Mouse (Mus musculus): ENCODE results near the gene Ccl26. TPM values are rescaled to one million over a fixed set of nuclear protein-coding genes. Genes with fewer than 3 reads are reported as not detected.
A peak's percentile ranks its signal among the peaks of the same experiment; 100 is the strongest.

Ccl26 gene
- polyA plus RNA-seq, 1 experiment from 2014 or later = not detected

DNA sequence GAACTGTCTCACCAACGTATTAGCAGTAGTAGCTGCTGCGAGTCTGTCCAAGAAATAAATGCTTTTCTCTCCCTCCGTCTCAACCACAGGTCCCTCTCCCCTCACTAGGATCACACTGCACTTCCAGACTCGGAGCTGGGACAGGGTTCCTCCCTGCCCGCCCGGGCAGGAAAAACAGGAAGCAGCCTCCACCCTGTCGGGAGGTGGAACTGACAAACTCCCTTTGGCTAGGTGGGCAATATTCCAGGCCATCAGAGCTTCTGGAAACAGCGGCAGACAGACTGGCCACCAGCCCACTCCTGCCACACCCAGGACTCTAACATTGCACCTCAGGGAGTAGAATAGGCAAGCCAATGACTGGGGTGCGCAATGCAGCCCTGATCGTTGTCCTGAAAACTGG lies 29.9 kb downstream of the Ccl26 start:
- no peaks in the 10 kb centered on the region for H3K36me3 ChIP-seq
- WGBS = 75% methylated on average over 10 of the region's 10 CpGs
- no peak overlapping the region for H3K4me2 ChIP-seq
- H3K4me3 ChIP-seq = no peak overlapping the region
- H3K4me1 ChIP-seq (replicated peaks) = no peaks in the 10 kb centered on the region
- H3K27me3 ChIP-seq = no peaks in the 10 kb centered on the region
- H3K9ac ChIP-seq = no peak overlapping the region
- no peak for ATAC-seq (ENCODE audit: low FRiP score, low read depth)
- no peak overlapping the region for H3K27ac ChIP-seq (replicated peaks)
- H3K9me3 ChIP-seq = no peaks in the 10 kb centered on the region

DNA sequence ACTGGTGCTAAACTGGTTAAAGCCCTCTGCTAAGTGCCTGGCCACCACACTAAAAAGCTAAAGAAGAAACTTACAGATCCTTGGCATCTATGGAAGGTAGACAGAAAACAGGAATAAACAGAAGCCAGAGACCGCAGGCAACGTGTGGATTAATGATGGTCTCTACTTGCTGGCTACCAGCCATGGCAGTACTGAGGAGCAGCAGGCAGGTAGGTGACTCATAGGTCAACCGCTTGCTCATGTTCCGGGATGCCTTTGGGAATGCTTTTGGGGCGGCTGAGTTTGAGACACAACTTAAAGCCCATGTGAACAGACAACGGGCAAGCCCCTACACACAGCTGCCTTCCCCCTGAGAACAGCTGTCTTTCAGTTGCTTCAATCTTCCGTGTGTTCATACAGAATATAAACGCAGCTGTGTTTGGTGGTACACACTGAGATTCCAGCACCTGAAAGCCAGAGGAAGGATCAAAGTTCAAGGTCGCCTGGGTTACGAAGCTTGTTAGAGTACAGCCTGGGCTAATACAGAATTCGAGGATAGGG lies 32.0 kb downstream of the Ccl26 start:
- Histone ChIP-seq H3K27ac (replicated peaks) (no peak overlapping the region), H3K4me2 (no peak overlapping the region), H3K9ac (no peak overlapping the region), H3K36me3 (no peaks in the 10 kb centered on the region), H3K9me3 (no peaks in the 10 kb centered on the region), H3K27me3 (no peaks in the 10 kb centered on the region), H3K4me1 (replicated peaks) (no peaks in the 10 kb centered on the region), H3K4me3 (no peak overlapping the region)
- 88% methylated on average over 11 of the region's 11 CpGs for WGBS
- no peak for ATAC-seq (ENCODE audit: low FRiP score, low read depth)

DNA sequence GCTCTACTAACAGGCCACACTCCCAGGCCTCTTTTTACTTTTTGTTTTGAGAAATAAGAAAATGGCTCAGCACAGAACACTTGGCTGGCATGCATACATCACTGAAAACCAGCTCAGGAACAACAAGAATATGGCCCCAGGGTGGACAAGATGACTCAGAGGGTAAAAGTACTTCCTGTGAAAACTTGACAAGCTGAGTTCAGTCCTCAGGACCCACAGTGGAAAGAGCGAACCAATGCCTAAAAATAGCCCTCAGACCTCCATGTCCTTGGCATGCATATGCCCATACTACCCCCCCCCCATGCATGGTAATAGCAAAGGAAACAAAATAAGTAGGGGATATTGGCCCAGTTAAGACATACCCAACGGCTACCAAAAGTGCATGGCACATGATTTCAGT lies 33.4 kb downstream of the Ccl26 start:
- H3K9me3 ChIP-seq = no peaks in the 10 kb centered on the region
- H3K4me1 ChIP-seq (replicated peaks) = peaks cover 5% of the 10 kb centered on the region; the same call in 1 of the 2 replicates
- ATAC-seq (ENCODE audit: low FRiP score, low read depth) = no peak
- no peak overlapping the region for H3K4me2 ChIP-seq
- 87% methylated on average over 2 of the region's 2 CpGs for WGBS
- H3K9ac ChIP-seq = no peak overlapping the region
- no peak overlapping the region for H3K27ac ChIP-seq (replicated peaks)
- H3K36me3 ChIP-seq = no peaks in the 10 kb centered on the region
- H3K27me3 ChIP-seq = no peaks in the 10 kb centered on the region
- no peak overlapping the region for H3K4me3 ChIP-seq

DNA sequence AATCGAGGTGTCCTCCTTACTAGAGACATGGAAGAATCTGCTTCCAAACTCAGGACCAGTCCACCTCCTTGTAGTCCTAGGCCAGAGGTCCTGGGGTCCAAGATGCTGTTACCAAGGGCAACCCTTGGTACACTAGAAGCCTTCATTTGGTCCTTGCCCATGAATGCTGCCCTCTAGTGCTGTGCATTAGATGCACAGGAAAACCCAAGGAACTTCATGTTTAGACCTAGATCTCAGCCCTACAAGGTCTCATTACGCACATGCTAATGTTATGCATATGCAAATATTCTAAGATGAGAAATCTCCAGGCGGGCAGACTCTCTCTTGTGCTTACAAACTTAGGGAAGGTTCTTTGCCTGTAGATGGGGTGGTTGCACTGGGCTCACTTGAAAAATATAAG lies 34.1 kb downstream of the Ccl26 start:
- Histone ChIP-seq H3K27me3 (no peaks in the 10 kb centered on the region), H3K36me3 (no peaks in the 10 kb centered on the region), H3K4me2 (no peak overlapping the region), H3K9me3 (no peaks in the 10 kb centered on the region), H3K9ac (no peak overlapping the region), H3K4me1 (replicated peaks) (peaks cover 5% of the 10 kb centered on the region; the same call in 1 of the 2 replicates), H3K4me3 (no peak overlapping the region), H3K27ac (replicated peaks) (no peak overlapping the region)
- ATAC-seq (ENCODE audit: low FRiP score, low read depth) = no peak
- WGBS = 82% methylated on average over 3 of the region's 3 CpGs

DNA sequence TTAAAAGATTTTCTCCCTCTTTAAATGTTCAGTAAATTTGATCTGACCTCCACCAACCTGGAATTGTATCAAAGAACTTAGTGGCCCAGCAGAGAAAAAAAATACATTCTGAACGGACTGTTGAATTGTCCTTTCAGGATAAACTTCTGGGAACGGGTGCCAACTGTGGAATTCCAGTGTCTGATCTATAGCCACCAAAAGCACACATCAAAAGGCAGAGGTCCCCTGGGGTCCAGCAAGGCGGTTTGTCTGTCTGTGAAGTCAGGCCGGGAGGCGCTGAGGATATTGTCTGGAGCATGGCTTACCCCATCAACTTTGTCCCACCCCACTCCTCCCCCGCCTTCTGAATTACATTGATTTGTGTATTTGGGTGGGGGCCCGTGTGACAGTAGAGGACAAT lies 35.4 kb downstream of the Ccl26 start:
- H3K4me1 ChIP-seq (replicated peaks) = peaks cover 5% of the 10 kb centered on the region; the same call in 1 of the 2 replicates
- 21% methylated on average over 7 of the region's 7 CpGs for WGBS
- H3K27ac ChIP-seq (replicated peaks) = no peak overlapping the region
- no peaks in the 10 kb centered on the region for H3K27me3 ChIP-seq
- no peaks in the 10 kb centered on the region for H3K9me3 ChIP-seq
- ATAC-seq (ENCODE audit: low FRiP score, low read depth) = no peak
- no peaks in the 10 kb centered on the region for H3K36me3 ChIP-seq
- no peak overlapping the region for H3K4me2 ChIP-seq
- H3K9ac ChIP-seq = no peak overlapping the region
- H3K4me3 ChIP-seq = no peak overlapping the region

DNA sequence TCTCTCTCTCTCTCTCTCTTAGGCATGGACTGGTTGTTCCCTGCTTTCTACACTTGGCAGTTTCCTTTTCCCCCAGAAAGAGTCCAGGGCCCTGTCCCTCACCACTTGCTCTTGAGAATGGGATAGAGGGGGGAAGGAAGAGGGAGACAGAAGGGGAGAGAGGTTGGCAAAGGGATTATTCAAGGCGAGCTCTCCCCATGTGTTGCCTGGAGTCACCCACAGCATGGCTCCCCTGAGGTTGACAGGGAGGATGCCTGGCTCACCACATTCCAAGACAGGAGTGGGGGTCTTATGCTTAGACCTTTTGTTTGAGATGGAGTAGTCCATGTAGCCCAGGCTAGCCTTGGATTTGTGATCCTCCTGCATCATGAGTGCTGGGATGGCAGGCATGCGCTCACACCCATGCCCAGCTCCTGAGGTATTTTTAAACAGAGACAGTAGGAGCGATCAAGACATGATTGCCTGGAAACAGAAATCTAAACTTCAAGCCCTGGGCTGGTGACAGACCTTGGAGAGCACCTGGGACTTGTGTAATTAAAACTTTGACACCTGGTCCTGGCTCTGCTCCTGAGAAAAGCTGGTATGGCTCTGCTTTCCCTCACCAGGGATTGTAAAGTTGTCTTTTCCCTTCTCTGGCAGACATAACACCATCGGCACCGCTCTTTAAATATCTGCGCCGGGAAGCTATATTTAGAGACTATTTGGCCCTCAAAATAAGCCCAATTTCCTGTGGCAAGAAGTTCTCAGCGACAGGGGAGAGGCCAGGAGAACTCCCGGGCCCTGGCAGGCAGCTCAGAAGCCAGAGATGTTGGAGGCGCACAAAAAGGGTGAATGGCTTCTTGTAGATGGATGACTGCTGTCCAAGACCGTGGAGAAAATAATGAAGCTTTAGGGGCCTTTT lies 38.5 kb downstream of the Ccl26 start:
- Histone ChIP-seq H3K27me3 (no peaks in the 10 kb centered on the region), H3K9ac (no peak overlapping the region), H3K4me2 (no peak overlapping the region), H3K27ac (replicated peaks) (peak overlapping the region; percentile 38; the same call in 1 of the 2 replicates), H3K4me3 (no peak overlapping the region), H3K4me1 (replicated peaks) (peaks cover 5% of the 10 kb centered on the region; the same call in 1 of the 2 replicates), H3K9me3 (no peaks in the 10 kb centered on the region), H3K36me3 (no peaks in the 10 kb centered on the region)
- no peak for ATAC-seq (ENCODE audit: low FRiP score, low read depth)
- WGBS = 70% methylated on average over 11 of the region's 11 CpGs

DNA sequence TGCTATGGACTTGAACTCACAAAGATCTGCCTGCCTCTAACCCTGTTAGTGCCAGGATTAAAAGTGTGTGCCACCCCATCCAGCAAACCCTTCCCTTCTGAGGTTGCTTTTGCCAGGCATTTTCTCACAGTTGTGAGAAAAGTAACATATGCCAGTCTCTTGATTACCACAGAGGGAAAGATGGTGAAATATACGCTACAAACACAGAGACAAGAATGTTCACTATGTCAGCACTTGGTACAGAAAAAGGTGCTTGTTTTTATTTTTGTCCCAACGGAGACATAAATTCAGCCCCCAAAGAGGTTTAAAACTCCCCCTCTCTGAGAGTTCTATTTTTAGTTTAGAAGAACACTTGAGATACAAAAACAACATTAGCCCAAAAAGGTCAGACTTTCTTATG lies 39.3 kb downstream of the Ccl26 start:
- no peak overlapping the region for H3K4me3 ChIP-seq
- no peak overlapping the region for H3K4me2 ChIP-seq
- H3K4me1 ChIP-seq (replicated peaks) = peaks cover 5% of the 10 kb centered on the region; the same call in 1 of the 2 replicates
- H3K9me3 ChIP-seq = no peaks in the 10 kb centered on the region
- no peak for ATAC-seq (ENCODE audit: low FRiP score, low read depth)
- no peak overlapping the region for H3K27ac ChIP-seq (replicated peaks)
- H3K36me3 ChIP-seq = no peaks in the 10 kb centered on the region
- H3K9ac ChIP-seq = no peak overlapping the region
- no peaks in the 10 kb centered on the region for H3K27me3 ChIP-seq
- WGBS = 92% methylated on average over 2 of the region's 2 CpGs

DNA sequence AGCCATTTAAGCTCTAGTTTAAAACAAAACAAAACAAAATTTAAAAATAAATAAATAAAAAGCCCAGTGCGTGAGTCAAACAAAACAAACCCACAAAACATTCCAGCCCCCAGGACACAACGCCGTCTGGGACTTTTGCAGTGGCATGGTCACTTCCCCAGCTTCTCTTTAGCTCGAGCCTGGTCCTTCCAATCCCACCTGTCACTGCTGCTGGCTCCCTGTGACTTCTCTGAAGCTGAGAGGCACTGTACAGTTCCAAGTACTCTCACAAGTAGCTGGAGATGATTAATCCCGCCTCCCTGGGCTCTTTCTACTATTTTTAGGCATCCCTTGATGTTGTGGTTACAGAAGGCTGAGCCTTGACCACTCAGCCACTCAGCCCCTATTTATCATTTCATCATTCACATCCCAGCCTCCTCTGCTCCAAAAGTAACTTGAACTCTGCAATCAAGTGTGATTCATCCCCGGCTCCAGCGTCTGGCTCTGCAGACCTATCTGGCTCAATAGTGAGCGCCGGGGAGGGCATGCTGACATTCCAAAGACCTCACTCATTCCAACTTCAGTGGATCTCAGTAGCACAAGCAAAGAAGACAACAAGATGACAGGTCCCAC lies 41.2 kb downstream of the Ccl26 start:
- ATAC-seq (ENCODE audit: low FRiP score, low read depth) = no peak
- H3K4me1 ChIP-seq (replicated peaks) = peaks cover 5% of the 10 kb centered on the region; the same call in 1 of the 2 replicates
- H3K36me3 ChIP-seq = no peaks in the 10 kb centered on the region
- H3K27me3 ChIP-seq = no peaks in the 10 kb centered on the region
- no peak overlapping the region for H3K4me3 ChIP-seq
- no peaks in the 10 kb centered on the region for H3K9me3 ChIP-seq
- no peak overlapping the region for H3K4me2 ChIP-seq
- H3K27ac ChIP-seq (replicated peaks) = no peak overlapping the region
- H3K9ac ChIP-seq = no peak overlapping the region
- 91% methylated on average over 9 of the region's 9 CpGs for WGBS

DNA sequence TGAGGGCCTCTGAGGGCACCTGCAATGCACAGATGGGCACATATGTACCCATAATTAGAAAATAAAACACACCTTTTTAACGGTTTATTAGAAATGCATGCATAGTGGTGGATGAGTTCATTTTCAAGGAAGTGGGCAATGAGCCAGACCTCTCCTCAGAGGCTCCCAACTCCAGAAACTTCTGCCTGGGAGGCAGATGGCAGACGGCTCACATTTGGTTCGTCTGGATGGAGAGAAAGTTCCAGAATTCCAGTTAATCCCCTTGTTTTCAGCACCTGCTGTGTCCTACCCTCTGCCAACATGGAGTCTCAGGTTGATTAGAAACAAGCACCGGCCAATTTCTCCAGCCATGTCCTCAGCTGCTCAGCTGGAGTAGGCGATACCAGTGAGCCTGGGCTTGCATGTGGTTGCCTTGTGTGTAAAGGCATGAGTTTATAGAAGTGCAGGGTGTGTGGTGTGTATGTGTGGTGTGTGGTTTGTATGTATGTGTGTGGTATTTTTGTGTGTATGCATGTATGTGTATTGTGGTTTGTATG lies 46.0 kb downstream of the Ccl26 start:
- Histone ChIP-seq H3K9ac (no peak overlapping the region), H3K4me1 (replicated peaks) (no peaks in the 10 kb centered on the region), H3K27ac (replicated peaks) (no peak overlapping the region), H3K9me3 (no peaks in the 10 kb centered on the region), H3K4me3 (no peak overlapping the region), H3K4me2 (no peak overlapping the region), H3K27me3 (no peaks in the 10 kb centered on the region), H3K36me3 (no peaks in the 10 kb centered on the region)
- no peak for ATAC-seq (ENCODE audit: low FRiP score, low read depth)
- WGBS = 59% methylated on average over 5 of the region's 5 CpGs

DNA sequence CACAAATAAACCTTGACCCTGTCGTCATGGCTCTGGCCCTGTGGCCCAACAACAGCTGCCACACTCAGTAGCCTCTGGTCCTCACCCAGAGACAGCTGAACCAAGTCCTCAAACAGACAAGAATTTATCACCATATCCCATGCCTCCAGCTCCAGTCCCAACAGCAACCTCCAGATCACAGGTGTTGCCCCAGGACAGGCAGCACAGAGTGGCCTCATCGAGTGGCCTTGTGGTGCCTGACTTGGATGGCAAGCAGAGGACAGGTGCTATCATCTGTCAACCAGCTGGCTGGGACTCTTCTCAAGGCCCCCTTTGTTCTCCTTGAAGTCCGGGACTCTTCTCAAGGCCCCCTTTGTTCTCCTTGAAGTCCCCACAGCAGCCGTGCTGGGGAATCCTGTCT lies 50.2 kb downstream of the Ccl26 start:
- Histone ChIP-seq H3K4me1 (replicated peaks) (no peaks in the 10 kb centered on the region; the same call in 1 of the 2 replicates), H3K27ac (replicated peaks) (no peak overlapping the region), H3K4me3 (no peak overlapping the region), H3K9ac (no peak overlapping the region), H3K4me2 (no peak overlapping the region), H3K9me3 (no peaks in the 10 kb centered on the region), H3K36me3 (no peaks in the 10 kb centered on the region), H3K27me3 (no peaks in the 10 kb centered on the region)
- ATAC-seq (ENCODE audit: low FRiP score, low read depth) = no peak
- 38% methylated on average over 4 of the region's 4 CpGs for WGBS

DNA sequence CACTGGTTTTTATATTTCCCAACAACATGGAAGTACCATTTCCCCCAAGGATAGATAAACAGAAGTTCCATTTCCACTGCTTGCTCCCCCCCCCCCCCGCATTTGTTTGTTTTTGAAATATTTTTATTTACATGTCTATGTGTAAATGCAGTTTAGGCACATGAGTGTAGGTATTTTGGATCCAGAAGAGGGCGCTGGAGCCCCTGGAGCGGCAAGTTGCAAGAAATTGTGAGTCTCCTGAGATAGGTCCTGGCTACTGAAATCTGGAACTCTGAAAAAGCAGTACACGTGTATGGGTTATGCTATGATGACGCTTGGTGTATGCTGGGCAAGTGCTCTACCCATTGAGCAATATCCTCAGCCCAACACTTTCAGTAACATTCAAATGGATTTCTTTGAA lies 52.3 kb downstream of the Ccl26 start:
- H3K9ac ChIP-seq = no peak overlapping the region
- ATAC-seq (ENCODE audit: low FRiP score, low read depth) = no peak
- H3K4me1 ChIP-seq (replicated peaks) = peaks cover 10% of the 10 kb centered on the region
- no peaks in the 10 kb centered on the region for H3K27me3 ChIP-seq
- H3K9me3 ChIP-seq = no peaks in the 10 kb centered on the region
- H3K4me2 ChIP-seq = no peak overlapping the region
- no peak overlapping the region for H3K4me3 ChIP-seq
- no peaks in the 10 kb centered on the region for H3K36me3 ChIP-seq
- no peak overlapping the region for H3K27ac ChIP-seq (replicated peaks)
- WGBS = 59% methylated on average over 5 of the region's 5 CpGs

All from hindbrain, embryonic 15.5 days (tissue).